Mouse (Mus musculus): ENCODE measurements around the gene Limch1.

DNA sequence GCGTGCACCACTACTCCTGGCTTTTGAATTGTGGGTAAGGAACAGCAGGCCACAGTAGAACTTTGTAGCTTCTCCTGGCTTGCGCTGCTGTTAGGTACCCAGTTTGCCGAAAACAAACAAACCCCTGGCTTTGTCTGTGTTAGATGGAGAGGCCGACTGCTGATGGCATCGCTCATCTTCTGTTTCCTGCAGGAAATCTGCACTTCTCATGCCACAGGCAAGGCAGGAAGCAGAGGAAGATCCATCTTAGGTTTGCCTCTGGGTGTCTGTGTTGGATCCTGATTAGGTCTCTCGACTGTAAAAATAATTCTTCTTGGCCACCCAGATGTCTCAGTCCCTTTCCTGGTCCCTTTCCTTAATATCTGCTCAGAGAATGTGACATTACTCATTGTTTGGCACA is 51.7 kb downstream of the Limch1 start:
- TF ChIP-seq CTCF (IDR thresholded peaks at IDR 0.05; ENCODE audit: low read depth, low read length) (no peak), EP300 (IDR thresholded peaks at IDR 0.05; ENCODE audit: insufficient read depth, low read depth, low read length) (no peak)
